Mouse (Mus musculus) thymus, postnatal 14 days (tissue): ENCODE data around the gene Ptprf.
A peak's percentile ranks its signal among the peaks of the same experiment; 100 is the strongest.

Source experiments
- DNase-seq: peaks from one replicate; pipeline ENCODE4 v3.0.0; 2021

Ptprf gene

GRCm38 (mm10) chr4:118291231-118291630 is at the start of gene Ptprf:
Gene Ptprf, minus strand, starts transcription at chr4:118291405.
- DNase-seq, result peak; percentile 90

- DNase-seq, result peak; percentile 81
Measured at GRCm38 (mm10) chr4:118336658-118337057, 45.5 kb upstream of the Ptprf start.

DNA sequence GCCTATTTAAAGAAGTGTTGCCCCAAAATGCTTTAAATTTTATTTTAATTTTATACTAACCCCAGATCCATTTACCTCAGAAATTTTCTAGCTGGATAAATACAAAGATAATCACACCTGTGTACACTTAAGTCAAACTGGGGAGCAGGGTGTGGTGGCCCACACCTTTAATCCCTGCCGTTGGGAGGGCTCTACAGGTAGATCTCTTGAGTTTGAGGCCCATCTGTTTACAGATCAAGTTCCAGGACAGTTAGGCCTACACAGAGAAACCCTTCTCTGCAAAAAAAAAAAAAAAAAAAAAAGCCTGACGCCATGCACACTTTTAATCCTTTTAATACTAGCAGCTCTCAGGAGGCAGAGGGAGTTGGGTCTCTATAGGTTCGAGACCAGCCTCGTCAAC is 44.8 kb upstream of the Ptprf start:
- DNase-seq, result no peak

GRCm38 (mm10) chr4:118331777-118332176 is 40.6 kb upstream of the Ptprf start:
- no peak for DNase-seq

DNA sequence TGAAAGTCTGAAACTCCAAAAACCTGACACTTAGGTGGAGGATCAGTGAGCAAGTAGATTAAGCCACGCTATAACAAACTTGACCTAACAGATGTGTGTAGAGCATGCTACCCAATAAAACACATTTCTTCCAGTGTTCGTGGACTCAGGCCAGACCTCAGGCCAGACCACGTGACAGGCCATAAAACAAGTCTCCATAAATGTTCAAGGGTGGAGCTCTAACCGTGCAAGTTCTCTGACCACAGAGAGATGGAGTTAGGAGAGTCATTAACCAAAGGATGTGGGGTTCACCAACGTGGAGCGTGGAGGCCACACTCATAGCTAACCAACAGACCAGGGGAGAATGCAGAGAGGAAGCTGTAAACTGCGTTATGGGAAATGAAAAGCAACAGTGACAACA is 35.3 kb upstream of the Ptprf start:
- no peak for DNase-seq

- no peak for DNase-seq
Measured at GRCm38 (mm10) chr4:118320636-118321035, 29.4 kb upstream of the Ptprf start.

GRCm38 (mm10) chr4:118319706-118320344 is 28.6 kb upstream of the Ptprf start:
- DNase-seq, result no peak

DNA sequence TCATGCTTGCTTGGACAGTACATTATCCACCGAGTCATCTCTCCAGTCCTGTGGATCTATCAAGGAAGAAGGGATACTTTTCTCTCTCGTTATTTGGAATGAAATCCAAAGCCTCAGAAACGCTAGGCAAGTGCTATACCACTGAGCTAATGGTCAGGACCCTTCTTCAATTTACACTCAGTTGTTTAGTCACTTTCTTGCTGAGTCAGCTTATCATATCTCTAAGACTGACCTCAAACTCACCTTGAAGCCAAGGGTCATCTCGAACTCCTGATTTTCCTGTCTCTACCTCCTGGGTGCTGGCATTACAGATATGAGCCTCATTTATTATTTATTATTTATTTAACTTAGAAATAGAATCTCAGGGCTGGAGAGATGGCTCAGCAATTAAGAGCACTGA is 25.5 kb upstream of the Ptprf start:
- DNase-seq, result no peak

DNA sequence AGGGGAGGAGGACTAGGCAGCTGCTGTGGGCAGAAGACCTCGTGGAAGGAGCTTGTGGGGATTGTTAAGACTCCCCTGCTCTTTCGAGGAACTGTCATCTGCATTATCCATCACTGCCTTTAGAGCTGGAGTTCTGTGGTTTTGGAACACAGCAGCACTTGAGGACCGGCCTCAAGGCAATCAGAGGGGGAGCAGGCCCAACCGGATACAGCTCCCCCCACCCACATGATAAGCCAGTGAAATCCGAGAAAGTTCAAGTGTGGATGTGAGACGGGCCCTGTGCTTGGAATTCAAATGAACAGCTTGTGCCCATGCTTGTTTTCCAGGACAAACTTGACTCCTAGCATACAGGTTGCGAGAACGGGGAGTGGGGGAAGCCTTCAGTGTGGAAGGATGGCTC is 24.1 kb upstream of the Ptprf start:
- no peak for DNase-seq

- no peak for DNase-seq
Measured at GRCm38 (mm10) chr4:118310461-118310860, 19.3 kb upstream of the Ptprf start.

- DNase-seq, result no peak
Measured at GRCm38 (mm10) chr4:118307533-118308263, 16.5 kb upstream of the Ptprf start.

- DNase-seq, result no peak
Measured at GRCm38 (mm10) chr4:118306113-118306696, 15.0 kb upstream of the Ptprf start.

GRCm38 (mm10) chr4:118304984-118305383 is 13.8 kb upstream of the Ptprf start:
- DNase-seq, result no peak

DNA sequence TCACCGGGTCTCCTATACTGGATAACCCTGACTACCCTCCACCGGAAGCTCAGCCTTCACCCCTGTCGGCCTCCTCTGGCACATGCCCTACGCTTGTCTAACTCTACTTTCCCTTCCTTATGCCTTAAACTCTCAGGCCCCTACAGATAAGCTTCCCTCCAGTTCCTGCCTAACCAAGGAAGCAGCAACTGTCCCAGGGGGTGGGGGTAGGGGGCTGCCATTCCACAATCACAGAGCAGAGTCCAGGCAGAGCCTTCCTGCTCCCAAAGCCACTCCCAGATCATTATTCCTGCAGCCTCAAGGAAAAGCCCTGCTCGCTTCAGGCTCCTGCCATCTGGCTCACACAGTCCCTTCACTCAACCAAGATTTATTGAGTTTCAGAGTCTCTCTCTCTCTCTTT is 6.6 kb upstream of the Ptprf start:
- no peak for DNase-seq

- DNase-seq, result peak; percentile 70
Measured at GRCm38 (mm10) chr4:118295651-118296561, 4.7 kb upstream of the Ptprf start.

DNA sequence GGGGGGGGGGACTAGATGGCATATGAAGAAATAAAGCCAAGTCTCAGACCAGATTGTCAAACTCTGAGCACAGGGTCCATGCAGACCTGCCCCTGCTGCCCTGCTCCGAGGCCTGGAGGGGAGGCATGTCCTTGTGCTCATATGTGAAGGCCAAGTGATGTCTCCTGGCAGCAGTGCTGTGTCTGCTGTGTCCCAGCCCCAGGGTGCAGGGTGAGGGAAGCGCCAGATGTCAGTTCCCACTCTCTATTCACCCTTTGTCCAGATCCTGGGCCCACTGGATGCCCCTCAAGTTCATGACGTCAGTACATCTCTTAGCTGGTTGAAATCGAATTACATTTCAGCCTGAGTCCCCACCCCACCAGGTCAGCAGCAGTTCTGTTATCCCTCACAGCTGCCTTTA is 3.6 kb upstream of the Ptprf start:
- no peak for DNase-seq

GRCm38 (mm10) chr4:118292741-118293306 is 1.6 kb upstream of the Ptprf start:
- DNase-seq, result peak; percentile 88

- peak; percentile 71 for DNase-seq
Measured at GRCm38 (mm10) chr4:118290416-118291030, 682 bp downstream of the Ptprf start.

GRCm38 (mm10) chr4:118289960-118290415 is 1.2 kb downstream of the Ptprf start:
- peak; percentile 74 for DNase-seq

DNA sequence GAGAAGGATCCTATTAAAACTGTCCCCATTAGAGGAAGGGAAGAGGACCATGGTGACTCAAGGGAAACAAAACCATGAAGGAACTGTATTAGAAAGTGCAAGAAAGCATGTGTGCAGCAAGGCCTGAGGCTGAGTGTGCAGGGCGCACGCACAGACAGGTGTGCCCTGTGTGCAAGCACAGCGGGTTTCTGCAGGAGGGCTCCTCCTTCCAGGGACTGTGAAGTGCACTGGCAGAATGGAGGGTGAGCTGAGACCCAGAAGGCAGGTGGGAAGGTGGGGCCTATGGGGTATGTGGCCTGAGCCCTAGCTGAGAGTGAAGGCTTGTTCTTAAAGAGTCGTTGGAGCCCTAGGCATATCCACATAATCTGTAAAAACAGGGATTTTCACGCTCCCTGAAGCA is 1.9 kb downstream of the Ptprf start:
- peak; percentile 64 for DNase-seq

DNA sequence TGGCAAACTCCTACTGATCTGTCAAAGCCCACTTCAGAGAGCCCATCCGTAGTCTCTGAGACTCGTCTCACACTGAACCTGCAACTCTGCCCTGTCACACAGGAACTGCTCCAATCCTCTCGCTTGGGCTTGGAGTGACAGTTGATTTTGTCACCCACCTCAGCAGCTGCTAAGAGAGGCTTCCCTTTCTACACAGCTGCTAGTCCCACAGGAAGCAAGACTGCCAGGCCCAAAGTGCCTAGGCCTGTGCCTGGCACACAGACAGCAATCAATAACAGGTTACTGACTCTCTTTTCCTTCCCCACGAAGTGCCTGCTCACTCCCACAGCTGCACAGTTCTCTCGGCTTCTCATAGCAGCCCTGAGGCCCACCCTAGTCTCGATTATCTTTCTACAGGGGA is 2.7 kb downstream of the Ptprf start:
- peak; percentile 48 for DNase-seq

DNA sequence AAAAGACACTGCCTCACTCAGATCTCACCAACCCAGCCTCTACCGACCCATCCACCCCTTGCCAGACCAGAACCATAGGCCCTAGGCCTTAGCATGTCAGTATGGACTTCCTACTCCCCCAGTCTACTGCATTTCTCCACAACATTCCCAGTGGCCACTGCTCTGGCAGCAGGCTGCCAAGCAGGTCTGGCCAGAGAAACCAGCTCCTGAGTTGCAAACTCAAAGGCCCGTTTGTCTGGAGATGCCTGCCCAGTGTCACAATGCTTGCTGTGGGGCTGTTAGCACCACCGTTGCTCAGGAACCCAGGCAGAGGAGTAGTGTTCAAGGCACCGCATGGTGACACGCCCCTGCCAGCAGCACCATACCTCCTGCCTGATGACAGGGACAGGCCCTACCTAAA is 5.0 kb downstream of the Ptprf start:
- DNase-seq, result no peak
